In the genomic region with DNA sequence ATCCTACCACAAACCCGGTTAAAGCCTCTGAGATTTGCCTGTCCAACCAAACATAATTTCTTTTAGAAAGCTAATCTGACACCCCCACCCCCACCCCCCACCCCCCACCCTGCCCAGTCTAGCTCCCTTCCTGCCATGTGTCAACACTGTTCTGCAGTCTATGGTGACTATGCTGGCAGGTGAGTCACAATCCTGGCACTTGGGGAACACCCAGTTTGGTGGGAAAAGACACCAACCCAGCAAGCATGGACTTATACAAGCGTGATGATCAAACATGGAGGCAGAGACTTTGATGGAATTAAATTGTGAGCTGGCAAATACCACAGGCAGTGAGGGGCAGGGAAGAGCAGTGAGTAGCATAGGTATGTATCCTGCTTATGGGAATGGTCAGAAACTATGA, we compare ENCODE assay signal across 27 mouse cellular contexts.
DNase-seq lines count a peak whose midpoint lies in the region; ATAC-seq lines count a peak whose summit lies in the region.
"Had no signal": no experiment of that assay in that cellular context is flagged by ENCODE, and none has a peak within 500 bp of the region (broad histone marks: within the 10 kb centered on the region; RNA-seq: fewer than 3 reads in every experiment).

No protein-coding gene starts in this region.

- WGBS in stomach, embryonic 16.5 days: 74% methylated on average over 2 of the region's 2 CpGs

- H3K4me1 ChIP-seq in stomach, embryonic 16.5 days (ENCODE audit: control insufficient read depth, insufficient read depth, low read length): no peaks in the 10 kb centered on the region
- H3K4me1 ChIP-seq: embryonic facial prominence, embryonic 13.5 days had no signal

- no peaks in the 10 kb centered on the region for H3K36me3 ChIP-seq in stomach, embryonic 16.5 days (ENCODE audit: control insufficient read depth, insufficient read depth, low read length)
- H3K36me3 ChIP-seq: embryonic facial prominence, embryonic 10.5 days; embryonic facial prominence, embryonic 13.5 days; forebrain, embryonic 12.5 days; forebrain, embryonic 15.5 days; hindbrain, embryonic 12.5 days; hindbrain, embryonic 15.5 days had no signal

- peak; percentile 66 for DNase-seq in 3134 (ENCODE audit: extremely low read depth, insufficient read length, low spot score)
- DNase-seq in 3T3-L1 (ENCODE audit: low read depth, low spot score): peak; percentile 76
- peak; percentile 45 for DNase-seq in NIH3T3 (ENCODE audit: low read depth)
- no peak for DNase-seq in right cerebral cortex, postnatal 10 days (ENCODE audit: low spot score in 2 of 2)
- no peak for DNase-seq in gastrocnemius, postnatal 25 days
- no peak for DNase-seq in embryo, embryonic 9.5 days (ENCODE audit: extremely low spot score)
- DNase-seq: adrenal gland, adult 8-10 months; adrenal gland, postnatal 25 days; B cell, adult 2 months; cerebellum, adult 2 months; cerebellum, adult 9-11 months; cerebellum, postnatal 25 days; gastrocnemius, adult 2 months; gastrocnemius, postnatal 14 days; heart, adult 2 months; kidney, adult 2 months had no signal

- peak; percentile 44; the same call in 1 of the 2 replicates for ATAC-seq in stomach, embryonic 16.5 days (ENCODE audit: insufficient read depth, low FRiP score)
- ATAC-seq: CD4-positive, CD25-positive, alpha-beta regulatory T cell, adult 4 months; forebrain, embryonic 15.5 days; intestine, postnatal 0 days had no signal

- no peak overlapping the region for H3K4me2 ChIP-seq in stomach, embryonic 16.5 days (ENCODE audit: low read depth, low read length)
- H3K4me2 ChIP-seq: embryonic facial prominence, embryonic 13.5 days; forebrain, embryonic 12.5 days; forebrain, embryonic 15.5 days; heart, embryonic 11.5 days; hindbrain, embryonic 12.5 days; hindbrain, embryonic 15.5 days had no signal

- H3K27me3 ChIP-seq in stomach, embryonic 16.5 days (ENCODE audit: control insufficient read depth, insufficient read depth, low read length): no peaks in the 10 kb centered on the region
- H3K27me3 ChIP-seq: embryonic facial prominence, embryonic 13.5 days; forebrain, embryonic 12.5 days; forebrain, embryonic 15.5 days; hindbrain, embryonic 12.5 days; hindbrain, embryonic 15.5 days had no signal

- no peak overlapping the region for H3K9ac ChIP-seq in stomach, embryonic 16.5 days (ENCODE audit: low read length)
- H3K9ac ChIP-seq: embryonic facial prominence, embryonic 13.5 days; forebrain, embryonic 12.5 days; forebrain, embryonic 15.5 days; hindbrain, embryonic 12.5 days; hindbrain, embryonic 15.5 days had no signal

- no peak overlapping the region for H3K27ac ChIP-seq in stomach, embryonic 16.5 days (ENCODE audit: low read length)
- H3K27ac ChIP-seq: embryonic facial prominence, embryonic 10.5 days; embryonic facial prominence, embryonic 13.5 days; forebrain, embryonic 12.5 days; forebrain, embryonic 15.5 days; gastrocnemius, adult 2 months; heart, adult 2 months; hindbrain, embryonic 12.5 days; hindbrain, embryonic 15.5 days had no signal

- H3K4me3 ChIP-seq in stomach, embryonic 16.5 days (replicated peaks; ENCODE audit: low read length): no peak overlapping the region
- H3K4me3 ChIP-seq: embryonic facial prominence, embryonic 10.5 days; embryonic facial prominence, embryonic 13.5 days; erythroblast, embryonic 14.5 days; forebrain, embryonic 12.5 days; forebrain, embryonic 15.5 days; gastrocnemius, adult 2 months; heart, adult 2 months; hindbrain, embryonic 12.5 days; hindbrain, embryonic 15.5 days had no signal

- H3K9me3 ChIP-seq in stomach, embryonic 16.5 days (replicated peaks; ENCODE audit: control insufficient read depth, low read length): no peaks in the 10 kb centered on the region
- H3K9me3 ChIP-seq: embryonic facial prominence, embryonic 10.5 days; embryonic facial prominence, embryonic 13.5 days; forebrain, embryonic 12.5 days; forebrain, embryonic 15.5 days; hindbrain, embryonic 12.5 days; hindbrain, embryonic 15.5 days had no signal

Comparison
In these comparisons a context has a peak if more than half of its experiments do, and no peak if none do; other contexts are left out.
1. DNase-seq: peak in 3134 (single experiment), 3T3-L1 (single experiment) and NIH3T3 (single experiment); none in right cerebral cortex, postnatal 10 days (0 of 2), gastrocnemius, postnatal 25 days (single experiment) and embryo, embryonic 9.5 days (single experiment).